Mouse (Mus musculus) gastrocnemius, postnatal 36 days (tissue): ENCODE results near the gene Tnfrsf1a. TPM values are rescaled to one million over a fixed set of nuclear protein-coding genes. Genes with fewer than 3 reads are reported as not detected.
"Not testable (repeated sequence)": the region's sequence is repeated elsewhere in the genome, so short reads cannot be mapped to it uniquely, and the experiment has no call there.

Experiments used
- DNase-seq, 2 experiments: peaks; one replicate each; pipeline ENCODE4 v3.0.0; 2022
- intact Hi-C: fragments of 180-260 bp; cut with DNase I; formaldehyde crosslinking; loops from one replicate; pipeline ENCODE4 v1.15.1; 2025
- long read RNA-seq, 2 experiments: library from polyadenylated mRNA; stranded (forward); transcript quantifications; one replicate each; pipeline ENCODE4 v2.0.0; 2021
- total RNA-seq, 2 experiments: library from RNA; stranded (reverse); gene quantifications; 2 replicates each; pipeline ENCODE4 v1.2.3; 2021

The Tnfrsf1a gene
- total RNA-seq = 10 to 100 TPM; 21.9 to 28.7 TPM
- long read RNA-seq, experiment 1, partial matches to known transcripts = 1 of 6 reads
- long read RNA-seq, experiment 1, other reads (novel, unspliced or antisense) = 2 of 6 reads
- long read RNA-seq, experiment 2, transcript Tnfrsf1a-201 (10 exons, 2,156 nt) = major isoform, 9 of 14 reads
- long read RNA-seq, experiment 2, partial matches to known transcripts = 3 of 14 reads
- long read RNA-seq, experiment 2, other reads (novel, unspliced or antisense) = 2 of 14 reads

GRCm38 (mm10) chr6:125348721-125349574 lies at the start of gene Tnfrsf1a:
Tnfrsf1a (plus strand) TSS chr6:125349362.
- intact Hi-C loops = no loop called here
- DNase-seq = no peak

- DNase-seq = no peak
- intact Hi-C loops = no loop called here
Observed at GRCm38 (mm10) chr6:125300982-125301381, 48.2 kb upstream of the Tnfrsf1a start.

- no peak for DNase-seq
- intact Hi-C loops = no loop called here
Observed at GRCm38 (mm10) chr6:125302231-125302982, 46.8 kb upstream of the Tnfrsf1a start.

- intact Hi-C loops = no loop called here
- DNase-seq = no peak
Observed at GRCm38 (mm10) chr6:125303242-125303641, 45.9 kb upstream of the Tnfrsf1a start.

GRCm38 (mm10) chr6:125304408-125304807 lies 44.8 kb upstream of the Tnfrsf1a start:
- intact Hi-C loops, DNase-seq: not testable (repeated sequence)

- DNase-seq = no peak
- intact Hi-C loops = no loop called here
Observed at GRCm38 (mm10) chr6:125305465-125305864, 43.7 kb upstream of the Tnfrsf1a start.

GRCm38 (mm10) chr6:125307091-125307490 lies 42.1 kb upstream of the Tnfrsf1a start:
- DNase-seq = no peak
- intact Hi-C loops = no loop called here

GRCm38 (mm10) chr6:125308921-125309320 lies 40.2 kb upstream of the Tnfrsf1a start:
- no peak for DNase-seq
- intact Hi-C loops = no loop called here

- no peak for DNase-seq
- intact Hi-C loops = no loop called here
Observed at GRCm38 (mm10) chr6:125309406-125309805, 39.8 kb upstream of the Tnfrsf1a start.

GRCm38 (mm10) chr6:125312171-125312570 lies 37.0 kb upstream of the Tnfrsf1a start:
- no peak for DNase-seq
- intact Hi-C loops = no loop called here

GRCm38 (mm10) chr6:125312581-125313355 lies 36.4 kb upstream of the Tnfrsf1a start:
- intact Hi-C loops = no loop called here
- no peak for DNase-seq

- intact Hi-C loops = no loop called here
- DNase-seq = peak; percentile 78 to 88
Observed at GRCm38 (mm10) chr6:125313546-125314230, 35.5 kb upstream of the Tnfrsf1a start, which contains the start of gene Ltbr. Ltbr (minus strand) TSS chr6:125313885.

- DNase-seq = no peak
- intact Hi-C loops = no loop called here
Observed at GRCm38 (mm10) chr6:125314231-125314563, 35.0 kb upstream of the Tnfrsf1a start.

- no peak for DNase-seq
- intact Hi-C loops = no loop called here
Observed at GRCm38 (mm10) chr6:125314746-125315145, 34.4 kb upstream of the Tnfrsf1a start.

- DNase-seq = no peak
- intact Hi-C loops = no loop called here
Observed at GRCm38 (mm10) chr6:125317077-125317476, 32.1 kb upstream of the Tnfrsf1a start.

GRCm38 (mm10) chr6:125318981-125319918 lies 29.9 kb upstream of the Tnfrsf1a start:
- intact Hi-C loops = no loop called here

GRCm38 (mm10) chr6:125319919-125320296 lies 29.3 kb upstream of the Tnfrsf1a start:
- intact Hi-C loops = no loop called here
- DNase-seq = no peak

More at GRCm38 (mm10) chr6:125318981-125319918, 29.9 kb upstream of the Tnfrsf1a start:
- no peak for DNase-seq

GRCm38 (mm10) chr6:125320323-125320722 lies 28.8 kb upstream of the Tnfrsf1a start, which contains the start of gene Scnn1a:
Scnn1a (plus strand) TSS chr6:125320659.
- no peak for DNase-seq
- intact Hi-C loops = no loop called here
